Mouse (Mus musculus): ENCODE results near the gene Chac1.

Chac1 gene

DNA sequence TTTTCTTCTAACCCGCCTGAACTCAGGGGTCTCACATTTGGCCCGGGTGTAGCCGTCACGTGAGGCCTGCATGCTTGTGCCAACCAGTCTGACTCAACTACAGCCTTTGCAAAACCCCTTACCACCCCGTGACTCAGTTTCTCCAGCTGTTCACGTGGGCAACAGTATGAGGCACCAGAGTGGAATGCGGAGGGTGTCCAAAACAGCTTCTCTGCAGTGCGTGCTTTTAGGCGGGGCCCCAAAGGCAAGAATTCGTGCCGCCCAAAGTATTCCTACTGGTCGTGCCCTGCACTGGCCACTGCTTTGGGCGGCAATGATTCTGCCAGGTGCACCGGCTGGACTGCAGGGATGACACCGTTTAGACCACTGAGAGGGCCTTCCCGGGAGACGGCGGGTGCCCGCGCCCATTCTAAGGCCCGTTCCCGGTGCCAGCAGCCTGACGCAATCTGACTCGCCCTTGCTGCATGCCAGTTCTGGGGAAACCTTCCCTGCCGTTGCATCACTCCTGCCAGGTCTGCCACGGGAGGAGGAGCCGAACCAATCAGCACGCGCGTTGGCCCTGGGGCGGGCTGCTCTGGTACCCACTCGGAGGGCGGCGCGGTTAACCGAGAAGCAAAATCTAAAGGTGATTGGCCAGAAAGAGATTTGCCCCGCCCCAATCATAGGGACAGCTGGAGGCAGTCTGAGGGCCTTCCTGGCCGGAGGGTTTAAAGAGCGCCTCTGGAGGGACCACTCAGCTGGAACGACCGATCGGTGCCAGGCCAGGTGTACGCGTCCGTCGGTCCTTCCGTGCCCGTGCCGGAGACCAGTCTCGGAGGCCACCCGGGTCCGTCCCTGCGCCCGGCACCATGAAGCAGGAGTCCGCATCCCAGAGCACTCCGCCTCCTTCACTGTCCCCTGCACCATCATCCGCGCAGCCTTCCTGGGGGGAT lies at the start of gene Chac1:
Chac1 (plus strand) TSS at position 675 of the 932 bp plus-strand sequence.
- DNase-seq (ENCODE audit: low spot score in 2 of 2), result peak; percentile 72 to 90

DNA sequence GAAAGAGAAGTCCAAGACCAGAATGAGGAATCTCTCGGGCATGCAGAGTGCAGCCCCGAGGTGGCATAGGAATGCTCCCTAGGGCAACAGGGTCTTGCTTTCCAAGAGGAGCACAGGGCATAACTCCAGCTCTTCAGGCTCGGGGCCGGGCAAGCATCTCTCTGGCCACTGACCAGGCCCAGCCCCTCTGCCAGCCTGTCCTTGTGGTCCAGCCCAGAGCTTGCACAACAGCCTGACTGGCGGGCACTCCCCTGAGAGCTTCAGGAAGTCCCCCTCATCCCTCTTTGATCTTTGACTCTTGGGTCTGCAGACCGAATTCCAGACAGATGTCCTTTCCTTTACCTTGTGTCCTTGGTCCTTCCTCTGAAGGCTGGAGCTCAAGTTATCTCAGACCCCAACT lies 48.2 kb upstream of the Chac1 start:
- no peak for DNase-seq (ENCODE audit: low spot score in 2 of 2)

DNA sequence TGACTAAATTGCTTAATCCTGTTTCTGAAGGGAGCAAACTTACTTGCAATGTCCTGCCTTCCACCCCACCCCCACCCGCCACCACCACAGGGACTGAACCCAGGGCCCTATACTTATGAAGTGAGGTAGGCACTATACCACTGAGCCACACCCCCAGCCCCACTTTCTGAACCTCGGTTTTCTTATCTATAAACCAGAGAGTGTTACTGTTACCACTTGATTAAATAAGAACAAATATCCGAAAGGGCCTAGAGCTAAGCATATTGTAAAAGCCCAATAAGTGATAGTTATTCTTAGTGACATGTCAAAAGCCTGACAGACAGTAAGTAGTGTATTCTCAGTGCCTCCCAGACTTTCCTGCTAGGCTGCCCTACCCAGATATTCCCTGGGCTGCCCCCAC lies 46.6 kb upstream of the Chac1 start:
- DNase-seq (ENCODE audit: low spot score in 2 of 2), result no peak

DNA sequence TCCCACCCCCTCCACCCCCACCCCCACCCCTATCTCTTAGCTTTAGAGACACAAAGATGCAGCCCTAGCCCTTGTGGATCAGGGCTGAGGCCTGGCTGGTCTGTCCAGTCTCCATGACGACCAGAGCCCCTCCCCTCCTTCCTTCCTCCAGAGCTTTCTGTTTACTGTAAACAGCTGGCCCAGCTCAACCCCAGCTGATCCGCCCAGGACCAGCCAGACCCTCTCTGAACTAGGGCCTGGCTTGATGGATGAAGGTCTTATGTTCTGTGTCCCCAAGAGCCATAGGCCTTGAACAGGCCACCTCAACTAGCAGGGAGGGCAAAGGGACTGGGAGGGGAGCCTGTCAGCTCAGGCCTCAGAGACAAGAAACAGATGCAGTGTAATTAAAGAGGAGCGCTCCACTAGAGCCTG lies 46.2 kb upstream of the Chac1 start:
- DNase-seq (ENCODE audit: low spot score in 2 of 2), result no peak

DNA sequence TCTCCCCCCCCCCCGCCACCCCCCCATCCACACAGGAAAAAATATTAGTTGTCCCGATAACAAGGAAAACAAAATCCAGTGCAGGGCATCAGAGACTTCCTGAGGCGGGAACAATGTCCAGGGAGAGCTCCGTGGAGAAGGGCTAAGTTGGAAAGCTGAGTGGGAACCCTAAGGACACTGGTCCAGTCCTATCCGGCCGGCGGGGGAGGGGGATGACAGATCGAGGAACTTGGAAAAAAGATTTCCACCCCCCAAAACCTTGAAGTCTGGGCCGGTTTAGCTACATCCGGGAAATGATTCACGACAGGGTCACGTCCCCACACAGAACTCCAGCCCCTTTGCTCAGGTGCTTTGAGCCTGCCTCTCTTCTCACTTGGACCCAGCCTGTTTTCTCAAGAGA lies 39.5 kb upstream of the Chac1 start:
- DNase-seq (ENCODE audit: low spot score in 2 of 2), result no peak

DNA sequence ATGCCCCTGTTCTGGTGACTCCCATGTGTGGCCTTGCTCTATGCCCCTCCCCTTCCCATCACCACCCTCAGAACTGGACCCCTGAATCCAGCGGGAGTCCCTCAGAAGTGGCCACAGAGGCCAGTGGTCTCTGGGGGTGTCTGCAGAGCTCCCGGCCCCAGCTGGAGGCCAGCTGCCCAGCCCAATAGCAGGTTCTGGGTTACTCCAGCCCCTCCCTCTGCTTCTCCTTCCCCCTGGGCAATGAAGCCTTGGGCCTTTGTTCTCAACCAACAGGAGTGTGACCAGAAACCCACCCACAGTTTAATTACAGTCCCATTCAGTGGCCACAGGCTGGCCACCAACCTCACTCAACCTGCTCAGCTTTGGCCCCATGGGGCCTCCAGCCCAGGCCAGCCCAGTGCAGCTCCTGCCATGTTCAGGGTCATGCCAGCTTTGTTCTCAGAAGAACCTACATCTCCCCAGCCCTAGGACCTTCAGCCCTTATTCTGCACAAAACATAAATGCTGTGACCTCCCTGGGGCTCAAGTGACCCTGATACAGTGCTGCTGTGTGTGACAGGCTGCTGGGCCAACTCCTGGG lies 38.6 kb upstream of the Chac1 start:
- DNase-seq (ENCODE audit: low spot score in 2 of 2), result no peak

DNA sequence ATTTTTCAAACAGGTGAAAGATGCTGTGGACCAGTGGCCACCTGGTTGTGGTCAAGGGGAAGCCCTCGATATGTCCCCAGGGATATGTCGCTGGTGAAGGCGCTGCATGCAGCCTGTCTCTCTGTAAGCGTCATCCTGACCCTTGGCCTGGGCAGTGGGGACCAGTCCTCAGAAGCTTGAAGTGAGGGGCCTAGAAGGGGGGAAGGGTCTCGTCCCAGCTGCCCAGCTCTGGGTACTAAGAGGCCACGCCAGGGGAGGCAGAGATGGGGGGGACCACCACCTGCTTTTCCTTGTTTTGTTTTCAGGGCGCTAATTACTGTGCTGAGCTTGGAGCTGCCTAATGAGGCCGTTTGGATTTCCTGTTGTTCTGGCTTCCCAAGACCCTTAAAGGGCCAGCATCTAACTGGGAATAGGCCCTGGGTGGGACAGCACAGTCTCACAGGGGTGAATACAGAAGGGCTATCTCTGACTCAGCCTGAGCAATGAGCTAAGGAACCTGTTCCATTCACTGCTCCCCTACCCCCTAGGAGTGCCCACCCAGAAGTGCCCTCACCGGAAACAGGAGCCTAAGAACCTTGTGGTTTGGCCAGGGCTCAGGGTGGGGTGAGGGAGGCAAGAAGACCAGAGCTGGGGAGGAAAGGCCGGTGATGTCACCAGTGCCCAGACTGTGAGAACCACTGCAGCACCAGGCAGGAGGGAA lies 37.1 kb upstream of the Chac1 start:
- no peak for DNase-seq (ENCODE audit: low spot score in 2 of 2)

DNA sequence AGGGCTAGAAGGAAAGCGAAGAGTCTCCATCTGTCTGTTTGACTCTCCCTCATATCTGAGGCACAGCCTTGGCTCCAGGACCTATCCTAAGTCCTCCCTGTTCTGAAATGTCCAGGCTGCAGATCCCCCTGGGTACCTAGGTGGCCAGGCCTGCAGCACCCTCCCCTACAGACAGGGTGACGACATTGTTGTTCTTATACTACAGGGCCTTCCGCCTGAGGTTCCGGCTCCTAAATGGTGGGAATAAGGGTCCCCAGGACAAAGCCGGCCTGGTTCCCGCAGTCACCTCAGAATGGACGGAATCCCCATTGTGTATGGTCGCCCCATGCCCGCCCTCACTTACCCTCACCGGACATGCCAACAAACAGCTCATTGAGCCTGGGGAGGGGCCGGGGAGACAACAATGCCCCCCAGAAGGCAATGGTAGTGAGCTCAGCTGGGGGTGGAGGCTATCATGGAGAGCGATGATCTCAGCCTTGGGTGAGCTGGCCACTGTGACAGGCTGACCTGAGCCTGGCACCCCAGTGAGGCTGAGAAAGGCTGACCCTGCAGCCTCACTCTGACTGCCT lies 36.2 kb upstream of the Chac1 start:
- no peak for DNase-seq (ENCODE audit: low spot score in 2 of 2)

DNA sequence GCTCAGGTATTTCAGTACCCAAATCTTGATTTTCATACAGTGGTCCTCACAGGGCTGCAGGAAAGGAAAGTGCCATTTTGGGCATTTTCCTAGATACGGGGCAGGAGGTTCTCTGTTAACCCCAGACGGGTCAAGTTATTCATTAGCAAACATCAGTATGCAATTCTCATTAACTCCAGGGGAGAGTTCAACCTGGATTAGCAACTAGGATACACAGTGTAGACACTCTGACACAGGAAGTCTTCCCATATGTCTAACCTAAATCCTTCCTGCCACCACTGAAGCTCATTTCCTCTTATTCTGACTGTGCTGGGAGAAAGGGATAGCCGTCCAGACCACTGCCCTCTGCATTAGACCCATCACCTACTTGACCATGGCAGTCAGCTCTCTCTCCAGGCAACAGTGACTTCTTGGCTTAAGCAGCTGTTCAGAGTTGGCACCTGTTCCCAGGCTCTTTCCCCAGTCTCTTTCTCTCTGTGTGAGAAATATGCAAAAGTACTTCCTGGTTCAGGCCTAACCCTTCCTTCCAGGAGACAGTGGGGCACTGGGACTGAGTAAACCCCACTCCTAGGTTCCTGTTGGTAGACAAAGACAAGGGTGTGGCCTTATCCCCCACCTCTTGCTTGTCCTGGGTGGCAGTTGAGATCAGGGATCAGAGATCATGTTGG lies 32.9 kb upstream of the Chac1 start:
- no peak for DNase-seq (ENCODE audit: low spot score in 2 of 2)

DNA sequence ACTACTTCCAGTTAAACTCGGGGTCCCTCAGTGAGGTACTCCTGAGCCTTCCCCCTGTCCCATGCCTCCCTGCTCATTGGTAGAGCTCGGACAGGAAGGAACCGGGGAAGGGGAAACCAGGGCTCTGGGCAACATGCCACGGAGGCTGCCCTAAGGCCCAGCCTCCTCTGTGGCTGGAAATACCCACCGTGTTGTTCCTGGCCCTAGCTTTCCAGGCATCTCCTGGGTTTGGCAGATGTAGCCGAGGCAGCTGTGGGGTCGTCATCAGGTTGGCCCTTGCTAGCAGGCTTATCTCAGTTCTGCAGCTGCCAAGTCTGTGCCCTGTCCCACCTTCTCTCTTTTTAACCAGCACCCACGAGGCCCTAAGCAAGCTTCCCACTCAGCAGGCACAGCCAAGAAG lies 30.5 kb upstream of the Chac1 start:
- no peak for DNase-seq (ENCODE audit: low spot score in 2 of 2)

DNA sequence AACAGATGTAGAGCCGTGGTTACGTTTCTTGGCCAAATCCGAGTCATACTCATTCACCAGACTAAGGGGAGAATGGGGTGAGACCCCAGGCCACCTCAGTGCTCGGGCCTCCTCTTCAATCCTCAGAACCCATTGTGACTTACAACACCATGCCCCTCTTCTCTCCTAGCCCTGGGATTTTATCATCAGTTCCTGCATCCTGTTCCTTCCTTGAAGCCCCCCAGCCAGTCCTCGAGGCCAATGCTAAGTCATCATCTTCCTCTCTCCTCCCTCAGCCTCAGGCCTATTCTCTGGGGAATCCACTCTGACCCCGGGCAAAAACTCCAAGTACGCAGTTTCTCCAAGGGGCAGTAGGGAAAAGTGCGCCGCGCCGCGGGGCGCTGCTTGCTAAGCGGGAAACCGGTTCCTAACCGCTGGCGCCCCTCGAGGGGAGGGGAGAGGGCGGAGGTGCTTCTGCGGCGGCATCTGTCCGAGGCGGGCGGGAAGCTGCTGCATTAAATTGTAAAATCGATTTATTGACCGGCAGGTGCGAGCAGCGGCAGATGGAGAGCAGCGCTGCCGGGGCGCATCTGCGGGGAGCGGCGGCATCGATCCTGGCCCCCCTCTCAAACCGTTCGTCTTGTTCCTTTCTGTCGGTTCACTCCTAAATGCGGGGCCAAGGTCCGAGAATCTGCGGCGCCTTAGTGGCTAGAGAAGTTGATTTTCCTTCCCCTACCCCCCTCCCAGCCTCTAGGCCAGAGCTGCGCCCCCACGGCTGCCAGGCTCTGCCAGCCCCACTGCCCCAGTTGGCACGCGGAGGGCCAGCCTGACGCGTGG lies 29.1 kb upstream of the Chac1 start:
- no peak for DNase-seq (ENCODE audit: low spot score in 2 of 2)

DNA sequence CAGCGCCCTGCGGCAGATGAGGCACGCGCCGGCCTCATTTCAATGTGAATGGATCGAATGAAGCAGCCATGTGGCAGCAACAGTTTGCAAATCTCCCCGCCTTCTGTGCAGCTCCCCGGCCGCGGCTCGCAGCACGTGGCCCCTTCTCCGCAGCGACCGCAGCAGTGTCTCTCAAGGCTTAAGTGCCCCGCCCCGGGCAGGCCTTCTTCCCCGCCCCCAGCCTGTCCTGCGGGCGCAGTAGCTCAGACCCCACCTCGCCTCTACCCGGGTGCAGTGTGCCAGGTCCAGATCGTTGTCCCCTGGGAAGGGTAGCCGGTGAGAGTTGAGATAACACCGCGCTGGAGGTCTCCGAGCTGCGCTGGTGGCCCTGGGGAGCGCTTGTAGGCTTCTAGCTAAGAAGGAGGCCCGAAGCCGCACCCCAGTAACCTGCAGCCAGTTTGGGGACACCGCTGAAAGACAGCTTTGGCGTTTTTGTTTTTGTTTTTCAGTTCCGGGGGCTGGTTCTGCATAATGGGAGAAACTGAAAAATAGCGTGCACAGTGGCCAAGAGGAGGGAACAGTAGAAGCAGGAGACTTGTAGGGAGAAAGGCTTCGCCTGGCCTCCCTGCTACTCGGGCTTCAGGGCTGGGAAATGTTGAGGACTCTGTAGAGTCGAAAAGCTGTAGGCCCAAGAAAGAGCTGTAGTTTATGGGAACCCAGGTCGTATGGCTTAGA lies 28.3 kb upstream of the Chac1 start:
- DNase-seq (ENCODE audit: low spot score in 2 of 2), result no peak

DNA sequence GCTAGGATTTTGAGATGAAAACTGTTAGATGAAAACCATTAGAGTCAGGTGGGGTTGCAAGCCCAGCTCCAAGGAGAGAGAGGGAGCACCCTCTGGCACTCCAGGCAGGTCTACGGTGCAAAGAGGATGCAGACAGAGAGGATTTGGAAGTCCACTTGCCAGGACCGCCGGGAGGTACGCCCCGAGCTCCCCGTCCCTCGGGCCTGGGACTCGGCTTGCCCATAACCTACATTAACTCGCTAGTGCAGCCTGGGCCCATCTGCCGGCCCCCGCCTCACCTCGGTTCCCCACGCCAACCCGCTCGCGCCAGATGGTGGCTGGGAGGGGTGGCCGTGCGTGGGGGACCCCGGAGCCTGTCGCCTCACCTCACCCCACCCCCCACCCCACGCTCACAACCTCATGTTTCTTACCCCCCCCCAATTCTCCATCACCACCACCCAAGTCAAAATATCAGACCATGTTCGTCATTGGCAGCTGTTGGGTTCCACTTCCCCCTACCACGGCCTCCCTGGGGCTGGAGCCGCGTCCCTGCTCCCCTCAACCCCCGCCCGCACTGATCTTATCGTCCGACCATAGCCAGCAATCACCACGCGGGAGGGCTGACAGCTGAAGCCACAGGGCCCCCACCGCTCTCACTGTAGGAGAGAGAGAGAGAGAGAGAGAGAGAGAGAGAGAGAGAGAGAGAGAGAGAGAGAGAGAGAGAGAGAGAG lies 27.0 kb upstream of the Chac1 start:
- no peak for DNase-seq (ENCODE audit: low spot score in 2 of 2)

DNA sequence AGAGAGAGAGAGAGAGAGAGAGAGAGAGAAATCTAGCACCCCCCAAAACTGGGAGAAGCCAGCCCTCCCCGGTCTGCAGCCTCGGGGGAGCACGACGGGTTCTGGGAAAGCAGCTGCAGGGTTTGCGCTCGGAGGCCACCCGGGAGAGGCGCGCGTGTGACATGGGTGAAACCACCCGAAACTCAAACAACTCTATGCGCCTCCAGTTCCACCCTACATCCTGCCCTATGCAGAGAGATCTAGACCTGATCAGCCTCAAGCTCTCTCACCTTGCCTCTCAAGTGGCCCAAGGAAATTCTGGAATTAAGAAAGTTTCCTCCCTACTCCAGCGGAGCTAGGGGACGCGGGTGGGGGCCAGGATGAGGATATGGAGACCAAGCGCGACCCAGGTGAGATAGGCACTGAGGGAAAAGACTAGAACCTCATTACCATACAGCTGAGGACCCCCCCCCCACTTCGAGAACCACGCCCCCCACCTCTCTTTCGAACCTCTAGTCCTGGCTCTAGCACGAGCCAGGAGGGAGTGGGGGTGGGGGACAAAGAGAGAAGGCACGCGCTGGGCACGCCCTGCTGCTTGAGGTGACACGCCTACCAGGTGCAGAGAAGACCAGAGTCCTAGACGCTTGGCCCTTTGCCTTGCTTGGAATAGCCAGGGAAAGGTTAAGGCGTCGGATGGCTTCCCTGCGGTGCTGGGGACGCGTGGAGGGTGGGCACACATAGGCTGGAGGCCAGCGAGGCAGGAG lies 26.3 kb upstream of the Chac1 start:
- DNase-seq (ENCODE audit: low spot score in 2 of 2), result no peak

DNA sequence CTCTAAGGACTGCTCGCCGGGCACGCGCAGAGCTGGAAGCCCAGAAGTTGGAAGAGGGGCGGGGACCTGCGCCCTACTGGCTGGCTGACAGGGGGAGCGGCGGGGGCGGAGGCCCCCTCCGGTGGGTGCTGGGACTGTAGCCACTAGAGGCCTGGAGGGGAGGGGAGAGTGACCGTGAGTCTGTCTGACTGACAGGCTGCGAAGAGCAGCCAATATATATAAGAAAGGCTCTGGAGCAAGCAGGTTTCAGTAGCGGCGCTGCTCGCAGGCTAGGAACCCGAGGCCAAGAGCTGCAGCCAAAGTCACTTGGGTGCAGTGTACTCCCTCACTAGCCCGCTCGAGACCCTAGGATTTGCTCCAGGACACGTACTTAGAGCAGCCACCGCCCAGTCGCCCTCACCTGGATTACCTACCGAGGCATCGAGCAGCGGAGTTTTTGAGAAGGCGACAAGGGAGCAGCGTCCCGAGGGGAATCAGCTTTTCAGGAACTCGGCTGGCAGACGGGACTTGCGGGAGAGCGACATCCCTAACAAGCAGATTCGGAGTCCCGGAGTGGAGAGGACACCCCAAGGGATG lies 25.4 kb upstream of the Chac1 start, which contains the start of gene Dll4:
Dll4 (plus strand) TSS at position 217 of the 576 bp plus-strand sequence.
- DNase-seq (ENCODE audit: low spot score in 2 of 2), result no peak

DNA sequence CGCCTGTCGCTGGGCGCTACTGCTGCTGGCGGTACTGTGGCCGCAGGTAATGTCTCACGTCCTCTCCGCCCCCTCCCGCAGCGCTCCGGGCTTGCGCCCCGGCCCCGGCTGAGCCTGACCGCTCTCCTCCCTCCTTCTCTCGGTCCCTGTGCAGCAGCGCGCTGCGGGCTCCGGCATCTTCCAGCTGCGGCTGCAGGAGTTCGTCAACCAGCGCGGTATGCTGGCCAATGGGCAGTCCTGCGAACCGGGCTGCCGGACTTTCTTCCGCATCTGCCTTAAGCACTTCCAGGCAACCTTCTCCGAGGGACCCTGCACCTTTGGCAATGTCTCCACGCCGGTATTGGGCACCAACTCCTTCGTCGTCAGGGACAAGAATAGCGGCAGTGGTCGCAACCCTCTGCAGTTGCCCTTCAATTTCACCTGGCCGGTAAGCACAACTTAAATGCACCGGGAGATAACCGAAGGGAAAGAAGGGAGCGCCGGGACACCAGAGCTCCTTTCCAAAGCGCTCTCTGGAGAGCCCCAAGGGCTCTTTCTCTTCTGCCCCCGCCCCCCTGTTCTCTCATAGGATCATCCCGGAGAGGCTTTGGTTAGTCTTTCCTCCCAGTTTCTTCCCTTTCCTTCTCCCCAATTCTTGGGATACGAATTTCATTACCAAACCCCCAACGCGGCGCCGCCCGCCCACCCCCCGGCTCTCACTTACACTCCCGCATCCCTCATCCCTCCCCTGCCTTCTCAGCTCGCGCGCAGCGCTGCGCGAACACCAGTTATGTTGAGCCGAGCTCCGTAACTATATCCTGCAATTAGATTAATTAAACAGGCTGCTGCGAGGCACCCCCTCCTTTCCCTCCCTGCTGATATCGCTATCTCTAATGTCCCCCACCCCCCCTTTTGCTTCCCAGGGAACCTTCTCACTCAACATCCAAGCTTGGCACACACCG lies 24.6 kb upstream of the Chac1 start:
- DNase-seq (ENCODE audit: low spot score in 2 of 2), result no peak

DNA sequence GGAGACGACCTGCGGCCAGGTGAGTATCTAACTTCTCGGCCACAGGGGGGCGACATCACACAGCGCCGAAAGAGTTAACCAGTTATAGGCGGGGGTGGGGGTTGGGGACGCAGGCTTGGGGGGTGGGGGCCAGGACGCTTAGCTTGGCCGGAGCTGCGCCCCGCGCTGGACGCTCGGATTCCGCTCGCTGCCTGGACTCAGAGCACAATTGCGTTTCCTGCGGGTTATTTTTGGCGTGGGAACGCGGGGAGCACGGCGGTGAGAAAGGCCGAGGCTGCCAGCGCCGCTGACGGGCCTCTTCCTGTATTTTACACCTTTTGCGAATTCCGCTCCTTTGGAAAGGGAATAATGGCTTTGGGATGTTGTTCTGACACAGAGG lies 23.9 kb upstream of the Chac1 start:
- DNase-seq (ENCODE audit: low spot score in 2 of 2), result no peak
